Mouse (Mus musculus) spleen, adult 18-20 months (tissue): ENCODE data around the gene Ldlr.

ENCODE experiments used
- DNase-seq, 2 experiments: peaks; one replicate each; pipeline ENCODE4 v3.0.0; 2022; ENCODE audit warnings: mixed read lengths in 2 of 2

Ldlr gene

GRCm38 (mm10) chr9:21726218-21726975, 3.1 kb downstream of the Ldlr start:
- no peak for DNase-seq

- no peak for DNase-seq
Measured at GRCm38 (mm10) chr9:21728261-21728832, 5.1 kb downstream of the Ldlr start.

- DNase-seq = no peak
Measured at GRCm38 (mm10) chr9:21729264-21729663, 6.0 kb downstream of the Ldlr start.

- DNase-seq = no peak
Measured at GRCm38 (mm10) chr9:21732288-21732687, 9.0 kb downstream of the Ldlr start.

- DNase-seq = no peak
Measured at GRCm38 (mm10) chr9:21733446-21733845, 10.2 kb downstream of the Ldlr start.

- no peak for DNase-seq
Measured at GRCm38 (mm10) chr9:21733989-21734388, 10.7 kb downstream of the Ldlr start.

GRCm38 (mm10) chr9:21735126-21735525, 11.8 kb downstream of the Ldlr start:
- no peak for DNase-seq

GRCm38 (mm10) chr9:21736580-21736979, 13.3 kb downstream of the Ldlr start:
- DNase-seq = no peak

GRCm38 (mm10) chr9:21737188-21737587, 13.9 kb downstream of the Ldlr start:
- DNase-seq = no peak

GRCm38 (mm10) chr9:21738776-21739175, 15.5 kb downstream of the Ldlr start:
- no peak for DNase-seq

GRCm38 (mm10) chr9:21740427-21740826, 17.1 kb downstream of the Ldlr start:
- DNase-seq = no peak

- no peak for DNase-seq
Measured at GRCm38 (mm10) chr9:21741514-21741913, 18.2 kb downstream of the Ldlr start.

GRCm38 (mm10) chr9:21747238-21747774, 24.0 kb downstream of the Ldlr start:
- DNase-seq = no peak

GRCm38 (mm10) chr9:21748033-21748432, 24.8 kb downstream of the Ldlr start:
- no peak for DNase-seq

GRCm38 (mm10) chr9:21748491-21748890, 25.2 kb downstream of the Ldlr start:
- DNase-seq = no peak

- DNase-seq = no peak
Measured at GRCm38 (mm10) chr9:21749382-21750118, 26.3 kb downstream of the Ldlr start.

- no peak for DNase-seq
Measured at GRCm38 (mm10) chr9:21750370-21750769, 27.1 kb downstream of the Ldlr start.

- no peak for DNase-seq
Measured at GRCm38 (mm10) chr9:21751347-21751746, 28.1 kb downstream of the Ldlr start.

GRCm38 (mm10) chr9:21752252-21752792, 29.0 kb downstream of the Ldlr start:
- DNase-seq = no peak

- DNase-seq = no peak
Measured at GRCm38 (mm10) chr9:21754003-21754402, 30.7 kb downstream of the Ldlr start.

GRCm38 (mm10) chr9:21754516-21755321, 31.4 kb downstream of the Ldlr start:
- DNase-seq = no peak
